Mouse (Mus musculus) embryonic fibroblast, embryonic 13.5 days (primary cell): Measurements from ENCODE around the gene Mesd.

Source experiments
- CTCF ChIP-seq: IDR thresholded peaks from 2 replicates; pipeline ENCODE4 v1.5.1; 2011; ENCODE audit warnings: mild to moderate bottlenecking, control low read depth, low read length, moderate library complexity, borderline replicate concordance; ENCODE audit not compliant: insufficient read depth
- POLR2A ChIP-seq: IDR thresholded peaks from 2 replicates; pipeline ENCODE4 v1.6.1; 2011; ENCODE audit warnings: low read depth, mild to moderate bottlenecking, control low read depth, low read length, moderate library complexity

GRCm38 (mm10) chr7:83844807-83845206, 39.5 kb upstream of the Mesd start:
- TF ChIP-seq CTCF (no peak), POLR2A (no peak)
